Mouse (Mus musculus) WW6 (cell line): ENCODE measurements around the gene Gm8797.
"Not testable (repeated sequence)": the region's sequence is repeated elsewhere in the genome, so short reads cannot be mapped to it uniquely, and the experiment has no call there.

Experiments used
- DNase-seq: peaks from one replicate; pipeline ENCODE4 v3.0.0-alpha.2; 2013; ENCODE audit warnings: low read depth, low spot score

The Gm8797 gene

GRCm38 (mm10) chr3:5750506-5750905 lies at the start of gene Gm8797:
Gm8797 (plus strand) TSS chr3:5750806.
- DNase-seq: not testable (repeated sequence)

- no peak for DNase-seq
Measured at GRCm38 (mm10) chr3:5714481-5714880, 36.1 kb upstream of the Gm8797 start.

GRCm38 (mm10) chr3:5732931-5733330 lies 17.7 kb upstream of the Gm8797 start:
- no peak for DNase-seq

GRCm38 (mm10) chr3:5754763-5755478 lies 4.3 kb downstream of the Gm8797 start:
- DNase-seq: no peak

- no peak for DNase-seq
Measured at GRCm38 (mm10) chr3:5766256-5766655, 15.7 kb downstream of the Gm8797 start.

- DNase-seq: no peak
Measured at GRCm38 (mm10) chr3:5776894-5777293, 26.3 kb downstream of the Gm8797 start.
